Mouse (Mus musculus): ENCODE data around the gene Rrm1. TPM values are rescaled to one million over a fixed set of nuclear protein-coding genes. Genes with fewer than 3 reads are reported as not detected.
"Not testable (repeated sequence)": the region's sequence is repeated elsewhere in the genome, so short reads cannot be mapped to it uniquely, and the experiment has no call there.

The Rrm1 gene
- polyA plus RNA-seq, 1 experiment from 2014 or later: 261 TPM

DNA sequence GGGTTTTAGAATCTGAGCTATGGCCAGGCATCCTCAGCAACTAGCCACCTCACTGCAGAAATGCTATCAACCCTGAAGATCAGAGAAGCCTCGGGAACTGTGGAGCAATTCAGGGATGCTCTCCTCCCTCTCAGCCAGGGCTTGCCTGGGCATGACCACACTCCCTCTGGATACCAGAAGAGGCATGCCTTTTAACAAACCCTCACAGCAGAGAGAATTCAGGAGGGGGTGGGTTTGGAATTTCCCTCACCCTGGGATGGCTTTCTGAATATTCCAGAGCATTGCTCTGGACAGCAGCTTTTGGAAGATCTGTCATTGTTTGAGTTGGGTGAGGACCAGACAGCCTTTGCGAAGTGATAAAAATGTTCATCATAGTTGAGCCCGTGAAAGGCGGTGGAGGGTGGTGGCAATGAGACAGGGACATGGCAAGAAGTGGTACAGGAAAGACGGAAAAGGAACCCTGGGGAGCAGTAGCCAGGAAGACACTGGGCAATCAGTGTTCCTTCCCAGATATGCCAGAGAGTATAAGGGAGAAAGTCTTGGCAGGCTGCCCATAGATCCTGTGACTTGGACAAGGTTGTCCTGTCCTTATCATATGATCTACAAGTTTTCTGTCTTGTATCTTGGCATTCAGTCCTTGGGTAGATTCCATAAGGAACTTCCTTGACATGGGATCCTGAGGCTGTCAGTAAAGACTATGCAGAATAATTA is 38.0 kb downstream of the Rrm1 start:
- Histone ChIP-seq H3K9ac (ENCODE audit: low read length) (no peak overlapping the region), H3K4me1 (ENCODE audit: control insufficient read depth, insufficient read depth, low read length) (no peaks in the 10 kb centered on the region), H3K9me3 (ENCODE audit: control insufficient read depth, low read length) (no peaks in the 10 kb centered on the region), H3K27ac (replicated peaks; ENCODE audit: low read depth, low read length) (no peak overlapping the region), H3K4me2 (ENCODE audit: low read depth, severe bottlenecking) (no peak overlapping the region), H3K27me3 (ENCODE audit: control insufficient read depth, insufficient read depth, low read length) (no peaks in the 10 kb centered on the region), H3K36me3 (ENCODE audit: control insufficient read depth, insufficient read depth, low read length) (no peaks in the 10 kb centered on the region), H3K4me3 (ENCODE audit: low read depth, low read length) (no peak overlapping the region)
- 68% methylated on average over 5 of the region's 5 CpGs for WGBS
- ATAC-seq (ENCODE audit: insufficient number of reproducible peaks, low FRiP score, low TSS enrichment, low read depth) (no peak), DNase-seq (ENCODE audit: low spot score) (no peak)

DNA sequence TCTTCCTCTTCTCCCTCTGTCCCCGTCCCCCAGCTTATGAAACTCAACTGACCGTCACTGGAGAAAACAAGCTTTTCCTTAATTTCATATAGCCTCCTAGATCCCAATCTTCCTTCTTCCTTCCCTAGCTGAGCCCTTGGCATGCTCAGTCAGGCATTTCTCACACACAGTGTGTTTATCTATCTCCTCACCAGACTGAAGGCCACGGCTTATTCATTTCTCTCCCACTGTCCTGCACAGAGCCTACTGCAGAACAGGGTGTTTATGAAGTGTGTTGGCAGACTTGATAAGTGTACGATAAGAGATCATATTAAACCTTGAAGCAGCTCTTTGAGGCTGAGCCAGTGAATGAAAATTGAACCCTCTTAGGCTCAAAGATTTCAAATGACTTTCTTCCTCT is 39.3 kb downstream of the Rrm1 start:
- no peak overlapping the region for H3K27ac ChIP-seq (replicated peaks; ENCODE audit: low read depth, low read length)
- no peak overlapping the region for H3K9ac ChIP-seq (ENCODE audit: low read length)
- no peaks in the 10 kb centered on the region for H3K27me3 ChIP-seq (ENCODE audit: control insufficient read depth, insufficient read depth, low read length)
- ATAC-seq (ENCODE audit: insufficient number of reproducible peaks, low FRiP score, low TSS enrichment, low read depth): no peak
- WGBS: 91% methylated on average over 4 of the region's 4 CpGs
- no peak for DNase-seq (ENCODE audit: low spot score)
- no peak overlapping the region for H3K4me3 ChIP-seq (ENCODE audit: low read depth, low read length)
- no peaks in the 10 kb centered on the region for H3K9me3 ChIP-seq (ENCODE audit: control insufficient read depth, low read length)
- no peaks in the 10 kb centered on the region for H3K36me3 ChIP-seq (ENCODE audit: control insufficient read depth, insufficient read depth, low read length)
- H3K4me2 ChIP-seq (ENCODE audit: low read depth, severe bottlenecking): no peak overlapping the region
- no peaks in the 10 kb centered on the region for H3K4me1 ChIP-seq (ENCODE audit: control insufficient read depth, insufficient read depth, low read length)

GRCm38 (mm10) chr7:102481579-102481978 is 40.1 kb downstream of the Rrm1 start, which contains the start of gene Olfr543:
Gene Olfr543 (minus strand): TSS chr7:102481679.
- no peaks in the 10 kb centered on the region for H3K27me3 ChIP-seq (ENCODE audit: control insufficient read depth, insufficient read depth, low read length)
- no peaks in the 10 kb centered on the region for H3K36me3 ChIP-seq (ENCODE audit: control insufficient read depth, insufficient read depth, low read length)
- DNase-seq (ENCODE audit: low spot score) (no peak), ATAC-seq (ENCODE audit: insufficient number of reproducible peaks, low FRiP score, low TSS enrichment, low read depth) (no peak)
- no peak within 1 kb of the TSS for H3K4me2 ChIP-seq (ENCODE audit: low read depth, severe bottlenecking)
- H3K27ac ChIP-seq (replicated peaks; ENCODE audit: low read depth, low read length): no peak within 1 kb of the TSS
- H3K4me3 ChIP-seq (ENCODE audit: low read depth, low read length): no peak within 1 kb of the TSS
- H3K9me3 ChIP-seq (ENCODE audit: control insufficient read depth, low read length): no peaks in the 10 kb centered on the region
- no peaks in the 10 kb centered on the region for H3K4me1 ChIP-seq (ENCODE audit: control insufficient read depth, insufficient read depth, low read length)
- H3K9ac ChIP-seq (ENCODE audit: low read length): no peak within 1 kb of the TSS
- 93% methylated on average over 4 of the region's 4 CpGs for WGBS

- H3K4me1 ChIP-seq (ENCODE audit: control insufficient read depth, insufficient read depth, low read length): no peaks in the 10 kb centered on the region
Observed at GRCm38 (mm10) chr7:102483665-102484064, 42.2 kb downstream of the Rrm1 start.

DNA sequence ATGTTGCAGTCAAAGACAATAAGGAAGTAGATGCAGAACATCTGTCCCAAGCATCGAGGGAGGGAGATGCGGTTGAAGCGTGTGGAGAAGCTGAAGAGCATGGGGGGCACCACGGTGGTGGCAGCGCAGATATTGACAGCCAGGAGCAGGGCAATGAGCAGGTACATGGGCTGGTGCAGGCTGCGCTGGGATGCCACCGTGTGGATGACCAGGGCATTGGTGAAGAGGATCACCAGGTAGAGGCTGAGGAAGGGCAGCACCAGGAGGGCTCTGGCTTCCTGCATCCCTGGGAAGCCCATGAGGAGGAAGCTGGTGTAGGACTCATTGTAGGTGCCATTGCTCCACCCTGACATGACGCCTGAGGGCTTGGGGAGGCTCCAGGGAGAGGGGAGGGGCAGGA is 43.3 kb downstream of the Rrm1 start:
- not testable (repeated sequence) for H3K27me3 ChIP-seq (ENCODE audit: control insufficient read depth, insufficient read depth, low read length); H3K4me2 ChIP-seq (ENCODE audit: low read depth, severe bottlenecking); H3K36me3 ChIP-seq (ENCODE audit: control insufficient read depth, insufficient read depth, low read length); H3K9ac ChIP-seq (ENCODE audit: low read length); DNase-seq (ENCODE audit: low spot score); H3K4me3 ChIP-seq (ENCODE audit: low read depth, low read length); H3K27ac ChIP-seq (replicated peaks; ENCODE audit: low read depth, low read length); H3K4me1 ChIP-seq (ENCODE audit: control insufficient read depth, insufficient read depth, low read length); H3K9me3 ChIP-seq (ENCODE audit: control insufficient read depth, low read length); ATAC-seq (ENCODE audit: insufficient number of reproducible peaks, low FRiP score, low TSS enrichment, low read depth)
- 51% methylated on average over 7 of the region's 8 CpGs for WGBS

More at GRCm38 (mm10) chr7:102483665-102484064, 42.2 kb downstream of the Rrm1 start:
- Histone ChIP-seq H3K9me3 (ENCODE audit: control insufficient read depth, low read length) (no peaks in the 10 kb centered on the region), H3K36me3 (ENCODE audit: control insufficient read depth, insufficient read depth, low read length) (no peaks in the 10 kb centered on the region), H3K27me3 (ENCODE audit: control insufficient read depth, insufficient read depth, low read length) (no peaks in the 10 kb centered on the region), H3K4me3 (ENCODE audit: low read depth, low read length) (no peak overlapping the region), H3K27ac (replicated peaks; ENCODE audit: low read depth, low read length) (no peak overlapping the region), H3K9ac (ENCODE audit: low read length) (no peak overlapping the region), H3K4me2 (ENCODE audit: low read depth, severe bottlenecking) (no peak overlapping the region)
- ATAC-seq (ENCODE audit: insufficient number of reproducible peaks, low FRiP score, low TSS enrichment, low read depth) (no peak), DNase-seq (ENCODE audit: low spot score) (no peak)
- WGBS: 95% methylated on average over 2 of the region's 2 CpGs

- Histone ChIP-seq H3K9me3 (ENCODE audit: control insufficient read depth, low read length) (no peaks in the 10 kb centered on the region), H3K4me3 (ENCODE audit: low read depth, low read length) (no peak overlapping the region), H3K36me3 (ENCODE audit: control insufficient read depth, insufficient read depth, low read length) (no peaks in the 10 kb centered on the region), H3K27me3 (ENCODE audit: control insufficient read depth, insufficient read depth, low read length) (no peaks in the 10 kb centered on the region), H3K27ac (replicated peaks; ENCODE audit: low read depth, low read length) (no peak overlapping the region), H3K4me2 (ENCODE audit: low read depth, severe bottlenecking) (no peak overlapping the region), H3K4me1 (ENCODE audit: control insufficient read depth, insufficient read depth, low read length) (no peaks in the 10 kb centered on the region), H3K9ac (ENCODE audit: low read length) (no peak overlapping the region)
- DNase-seq (ENCODE audit: low spot score): no peak
- WGBS: 74% methylated on average over 1 of the region's 1 CpGs
- no peak for ATAC-seq (ENCODE audit: insufficient number of reproducible peaks, low FRiP score, low TSS enrichment, low read depth)
Observed at GRCm38 (mm10) chr7:102486105-102486504, 44.6 kb downstream of the Rrm1 start.

DNA sequence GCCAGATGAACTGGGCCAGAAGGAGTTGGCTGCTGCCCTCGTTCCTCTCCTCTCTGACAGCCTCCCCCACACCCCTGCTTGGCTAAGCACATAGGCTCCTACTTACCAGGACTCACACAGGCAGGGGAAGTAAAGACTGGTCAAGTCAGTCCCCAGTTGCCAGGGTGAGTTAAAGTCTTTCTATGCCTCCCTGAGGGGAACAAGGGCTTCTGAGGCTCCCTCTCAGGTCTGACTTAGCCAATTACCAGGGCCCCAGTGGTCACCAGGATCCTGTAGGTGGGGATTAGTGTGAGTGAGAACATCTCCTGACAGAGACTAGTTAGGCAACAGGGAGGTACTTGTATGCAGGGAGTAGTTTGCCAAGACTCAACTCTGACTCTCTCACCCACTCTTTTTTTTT is 46.7 kb downstream of the Rrm1 start, which contains the start of gene Olfr544:
TSS of gene Olfr544 (minus strand) at position 153 of the 400 bp plus-strand sequence.
- whole genome bisulfite sequencing: 81% methylated on average over 1 of the region's 1 CpGs

DNA sequence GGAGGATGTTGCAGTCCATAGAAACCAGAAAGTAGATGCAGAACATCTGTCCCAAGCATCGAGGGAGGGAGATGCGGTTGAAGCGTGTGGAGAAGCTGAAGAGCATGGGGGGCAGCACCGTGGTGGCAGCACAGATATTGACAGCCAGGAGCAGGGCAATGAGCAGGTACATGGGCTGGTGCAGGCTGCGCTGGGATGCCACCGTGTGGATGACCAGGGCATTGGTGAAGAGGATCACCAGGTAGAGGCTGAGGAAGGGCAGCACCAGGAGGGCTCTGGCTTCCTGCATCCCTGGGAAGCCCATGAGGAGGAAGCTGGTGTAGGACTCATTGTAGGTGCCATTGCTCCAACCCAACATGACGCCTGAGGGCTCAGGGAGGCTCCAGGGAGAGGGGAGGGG is 52.9 kb downstream of the Rrm1 start:
- H3K9ac ChIP-seq (ENCODE audit: low read length); H3K4me1 ChIP-seq (ENCODE audit: control insufficient read depth, insufficient read depth, low read length); H3K27ac ChIP-seq (replicated peaks; ENCODE audit: low read depth, low read length); H3K9me3 ChIP-seq (ENCODE audit: control insufficient read depth, low read length); H3K4me2 ChIP-seq (ENCODE audit: low read depth, severe bottlenecking); H3K4me3 ChIP-seq (ENCODE audit: low read depth, low read length); H3K27me3 ChIP-seq (ENCODE audit: control insufficient read depth, insufficient read depth, low read length); ATAC-seq (ENCODE audit: insufficient number of reproducible peaks, low FRiP score, low TSS enrichment, low read depth); DNase-seq (ENCODE audit: low spot score); H3K36me3 ChIP-seq (ENCODE audit: control insufficient read depth, insufficient read depth, low read length): not testable (repeated sequence)
- 41% methylated on average over 6 of the region's 7 CpGs for WGBS

More for the DNA sequence above, 46.7 kb downstream of the Rrm1 start, which contains the start of gene Olfr544:
- Histone ChIP-seq H3K4me2 (ENCODE audit: low read depth, severe bottlenecking) (no peak within 1 kb of the TSS), H3K27me3 (ENCODE audit: control insufficient read depth, insufficient read depth, low read length) (no peaks in the 10 kb centered on the region), H3K4me1 (ENCODE audit: control insufficient read depth, insufficient read depth, low read length) (no peaks in the 10 kb centered on the region), H3K4me3 (ENCODE audit: low read depth, low read length) (no peak within 1 kb of the TSS), H3K27ac (replicated peaks; ENCODE audit: low read depth, low read length) (no peak within 1 kb of the TSS), H3K9me3 (ENCODE audit: control insufficient read depth, low read length) (no peaks in the 10 kb centered on the region), H3K36me3 (ENCODE audit: control insufficient read depth, insufficient read depth, low read length) (no peaks in the 10 kb centered on the region), H3K9ac (ENCODE audit: low read length) (no peak within 1 kb of the TSS)
- ATAC-seq (ENCODE audit: insufficient number of reproducible peaks, low FRiP score, low TSS enrichment, low read depth) (no peak), DNase-seq (ENCODE audit: low spot score) (no peak)

- Histone ChIP-seq H3K4me2 (ENCODE audit: low read depth, severe bottlenecking) (no peak within 1 kb of the TSS), H3K36me3 (ENCODE audit: control insufficient read depth, insufficient read depth, low read length) (no peaks in the 10 kb centered on the region), H3K4me3 (ENCODE audit: low read depth, low read length) (no peak within 1 kb of the TSS), H3K4me1 (ENCODE audit: control insufficient read depth, insufficient read depth, low read length) (no peaks in the 10 kb centered on the region), H3K9me3 (ENCODE audit: control insufficient read depth, low read length) (no peaks in the 10 kb centered on the region), H3K27me3 (ENCODE audit: control insufficient read depth, insufficient read depth, low read length) (no peaks in the 10 kb centered on the region), H3K27ac (replicated peaks; ENCODE audit: low read depth, low read length) (no peak within 1 kb of the TSS), H3K9ac (ENCODE audit: low read length) (no peak within 1 kb of the TSS)
- 66% methylated on average over 3 of the region's 3 CpGs for WGBS
- ATAC-seq (ENCODE audit: insufficient number of reproducible peaks, low FRiP score, low TSS enrichment, low read depth) (no peak), DNase-seq (ENCODE audit: low spot score) (no peak)
Observed at GRCm38 (mm10) chr7:102499473-102499872, 58.0 kb downstream of the Rrm1 start, which contains the start of gene Olfr545. Gene Olfr545 (minus strand): TSS chr7:102499573.
